Comparison of ENCODE assay signal across 9 mouse cellular contexts in genomic region chr10:80304458-80304857, GRCm38 (mm10). TPM values are rescaled to one million over a fixed set of nuclear protein-coding genes. Genes with fewer than 3 reads are reported as not detected.
A peak's percentile ranks its signal among the peaks of the same experiment; 100 is the strongest.
DNase-seq lines count a peak whose midpoint lies in the region; ATAC-seq and TF ChIP-seq lines count a peak whose summit lies in the region.
"Had no signal": no experiment of that assay in that cellular context is flagged by ENCODE, and none has a peak within 500 bp of the region (broad histone marks: within the 10 kb centered on the region; RNA-seq: fewer than 3 reads in every experiment).

No protein-coding gene starts in this region.

- H3K36me3 ChIP-seq in ES-Bruce4 (ENCODE audit: control insufficient read depth, insufficient read depth, low read length, poor library complexity, severe bottlenecking): no peaks in the 10 kb centered on the region
- no peaks in the 10 kb centered on the region for H3K36me3 ChIP-seq in MEL (ENCODE audit: control insufficient read depth in 1 of 2, insufficient read depth in 2 of 2, low read length in 2 of 2)
- H3K36me3 ChIP-seq in hindbrain, embryonic 10.5 days: peaks cover 71% of the 10 kb centered on the region
- H3K36me3 ChIP-seq in liver, postnatal 0 days (replicated peaks; ENCODE audit: insufficient read depth, low read length): no peaks in the 10 kb centered on the region

- no peak for TF ChIP-seq EP300 in ES-Bruce4 (IDR thresholded peaks at IDR 0.05; ENCODE audit: insufficient read depth, low read depth, low read length)
- no peak for TF ChIP-seq EP300 in MEL (IDR thresholded peaks at IDR 0.05; ENCODE audit: low read depth in 1 of 2, low read length in 2 of 2)
- no peak for TF ChIP-seq EP300 in liver, postnatal 0 days (IDR thresholded peaks at IDR 0.05; ENCODE audit: low read depth)

- DNase-seq in MEL (ENCODE audit: low read depth, low spot score): peak; percentile 68
- DNase-seq in hindbrain, embryonic 10.5 days (ENCODE audit: low spot score): no peak
- no peak for DNase-seq in liver, postnatal 0 days
- no peak for DNase-seq in T-cell, adult 2 months (ENCODE audit: low spot score)
- DNase-seq in left cerebral cortex, postnatal 10 days (ENCODE audit: extremely low spot score in 1 of 2, low spot score in 2 of 2): no peak
- DNase-seq in urinary bladder, postnatal 4 days (ENCODE audit: low spot score in 2 of 2): no peak
- no peak for DNase-seq in ovary, adult 18-20 months (ENCODE audit: low spot score)
- DNase-seq: right cerebral cortex, postnatal 4 days had no signal

- WGBS in hindbrain, embryonic 10.5 days: 26% methylated on average over 12 of the region's 12 CpGs
- 10% methylated on average over 12 of the region's 12 CpGs for WGBS in liver, postnatal 0 days (ENCODE audit: insufficient replicate concordance)

- peak overlapping the region; percentile 39 for H3K4me2 ChIP-seq in liver, postnatal 0 days (ENCODE audit: low read depth, low read length)

- peak overlapping the region; percentile 32 for H3K9ac ChIP-seq in ES-Bruce4 (ENCODE audit: low read depth, poor library complexity, severe bottlenecking)
- H3K9ac ChIP-seq in MEL (ENCODE audit: control insufficient read depth, low read depth, low read length, poor library complexity, severe bottlenecking): peak overlapping the region; percentile 40
- no peak overlapping the region; the same call in 1 of the 2 replicates for H3K9ac ChIP-seq in liver, postnatal 0 days (replicated peaks)

- no peaks in the 10 kb centered on the region for H3K79me2 ChIP-seq in MEL (ENCODE audit: control insufficient read depth, insufficient read depth, low read length, poor library complexity)

- TF ChIP-seq RAD21 in MEL (IDR thresholded peaks at IDR 0.05; ENCODE audit: low read depth, low read length): no peak

- intact Hi-C loops in left cerebral cortex, postnatal 10 days (cut with DNase I): no loop called here

- TF ChIP-seq POLR2A in ES-Bruce4 (IDR thresholded peaks at IDR 0.05; ENCODE audit: insufficient read depth, low read length) (no peak), MEL (IDR thresholded peaks at IDR 0.05; ENCODE audit: control insufficient read depth in 1 of 2, insufficient read depth in 1 of 2, low read depth in 1 of 2, low read length in 2 of 2, poor library complexity in 1 of 2) (no peak)

- no peak for TF ChIP-seq CTCF in ES-Bruce4 (IDR thresholded peaks at IDR 0.05; ENCODE audit: low read depth, low read length)
- no peak for TF ChIP-seq CTCF in MEL (IDR thresholded peaks at IDR 0.05 in 2 of 3, conservative IDR thresholded peaks at IDR 0.05 in 1 of 3; ENCODE audit: control insufficient read depth in 1 of 3, insufficient read depth in 1 of 3, low read depth in 2 of 3, low read length in 3 of 3, poor library complexity in 1 of 3, severe bottlenecking in 1 of 3)
- TF ChIP-seq CTCF in liver, postnatal 0 days (IDR thresholded peaks at IDR 0.05; ENCODE audit: low read depth): no peak

- no peaks in the 10 kb centered on the region for H3K9me3 ChIP-seq in ES-Bruce4 (replicated peaks; ENCODE audit: control insufficient read depth, insufficient read depth, low read length, poor library complexity, severe bottlenecking)
- H3K9me3 ChIP-seq in MEL (replicated peaks; ENCODE audit: insufficient read depth, low read length): no peaks in the 10 kb centered on the region
- H3K9me3 ChIP-seq in hindbrain, embryonic 10.5 days: no peaks in the 10 kb centered on the region
- H3K9me3 ChIP-seq in liver, postnatal 0 days (ENCODE audit: low read length): no peaks in the 10 kb centered on the region

- H3K27ac ChIP-seq in ES-Bruce4 (ENCODE audit: insufficient read depth, low read length) (no peak overlapping the region), MEL (ENCODE audit: control insufficient read depth, low read depth, low read length) (no peak overlapping the region)
- H3K27ac ChIP-seq in hindbrain, embryonic 10.5 days: no peak overlapping the region
- H3K27ac ChIP-seq in liver, postnatal 0 days (ENCODE audit: low read depth): no peak overlapping the region

- ATAC-seq in liver, postnatal 0 days: peak; percentile 11; the same call in 1 of the 2 replicates

- H3K27me3 ChIP-seq in ES-Bruce4 (ENCODE audit: control insufficient read depth, insufficient read depth, low read length, poor library complexity, severe bottlenecking): no peaks in the 10 kb centered on the region
- H3K27me3 ChIP-seq in MEL (ENCODE audit: control insufficient read depth in 1 of 2, insufficient read depth in 2 of 2, low read length in 2 of 2): no peaks in the 10 kb centered on the region
- peaks cover 85% of the 10 kb centered on the region for H3K27me3 ChIP-seq in hindbrain, embryonic 10.5 days (ENCODE audit: insufficient read depth, poor library complexity, severe bottlenecking)
- H3K27me3 ChIP-seq in liver, postnatal 0 days (ENCODE audit: insufficient read depth, low read length): peaks cover 56% of the 10 kb centered on the region

- H3K4me1 ChIP-seq in ES-Bruce4 (ENCODE audit: control insufficient read depth, insufficient read depth, low read length) (no peaks in the 10 kb centered on the region), MEL (ENCODE audit: control insufficient read depth in 1 of 2, insufficient read depth in 2 of 2, low read length in 2 of 2) (0 out of 4 replicates have a peak, but pooled peaks cover 0 to 2% of the 10 kb centered on the region in 2 experiments)
- H3K4me1 ChIP-seq in hindbrain, embryonic 10.5 days (replicated peaks): peaks cover 44% of the 10 kb centered on the region
- H3K4me1 ChIP-seq in liver, postnatal 0 days (ENCODE audit: insufficient read depth): peaks cover 10% of the 10 kb centered on the region; the same call in 1 of the 2 replicates

- H3K4me3 ChIP-seq in ES-Bruce4 (ENCODE audit: low read depth, low read length): peak overlapping the region; percentile 77
- H3K4me3 ChIP-seq in MEL (ENCODE audit: control insufficient read depth in 1 of 2, insufficient read depth in 1 of 2, low read depth in 2 of 2, low read length in 2 of 2): peak overlapping the region; percentile 55
- H3K4me3 ChIP-seq in hindbrain, embryonic 10.5 days: peak overlapping the region; percentile 29
- peak overlapping the region; percentile 12; the same call in 1 of the 2 replicates for H3K4me3 ChIP-seq in liver, postnatal 0 days (ENCODE audit: low read depth, low read length)

TF ChIP-seq in MEL, 35 proteins besides CTCF, POLR2A, EP300 and RAD21 (continues in another document):
- TF ChIP-seq JUND (IDR thresholded peaks at IDR 0.05; ENCODE audit: low read depth, low read length): no peak
- 0 out of 2 replicates have a peak, but pooled peaks have one; percentile 21 for TF ChIP-seq MXI1 (IDR thresholded peaks at IDR 0.05; ENCODE audit: low read depth, low read length)
- 0 out of 2 replicates have a peak, but pooled peaks have one; percentile 16 for TF ChIP-seq MAFK (IDR thresholded peaks at IDR 0.05; ENCODE audit: borderline replicate concordance, low read depth, low read length)

RNA-seq across cellular contexts. Expression of gene Apc2, which starts 8.7 kb away (rescaled TPM):
- polyA plus RNA-seq in ES-Bruce4 (2011; ENCODE audit: insufficient read depth, insufficient read length, low read depth, missing spikeins) (3.2 and 3.8 TPM in 2 replicates), MEL (2012; ENCODE audit: insufficient read depth in 1 of 2, insufficient read length in 2 of 2, low read depth in 1 of 2, low replicate concordance in 2 of 2, missing spikeins in 1 of 2) (1 to 10 TPM in 1 of 2 experiments, not detected in 1; 1.2 TPM)
- 0.39 and 0.58 TPM in 2 replicates for total RNA-seq in MEL (2012; rRNA removed)
- polyA plus RNA-seq in hindbrain, embryonic 10.5 days (2016; fragmentation: Nextera tagmentation; extraction: Ambion mirVana): 30.4 and 86.1 TPM in 2 replicates
- 0.05 and 0.20 TPM in 2 replicates for polyA plus RNA-seq in liver, postnatal 0 days (2015; fragmentation: Nextera tagmentation; extraction: Ambion mirVana)
- 100 to 1,000 TPM; 175 to 194 TPM for total RNA-seq in left cerebral cortex, postnatal 10 days (2021)

RNA-seq across cellular contexts. Expression of gene Rps15, which starts 12.2 kb away (rescaled TPM):
- 2,641 and 2,952 TPM in 2 replicates for polyA plus RNA-seq in ES-Bruce4 (2011; ENCODE audit: insufficient read depth, insufficient read length, low read depth, missing spikeins)
- 3,963 and 4,320 TPM in 2 replicates for total RNA-seq in MEL (2012; rRNA removed)
- polyA plus RNA-seq in MEL (2012; ENCODE audit: insufficient read depth in 1 of 2, insufficient read length in 2 of 2, low read depth in 1 of 2, low replicate concordance in 2 of 2, missing spikeins in 1 of 2): 1,000 to 10,000 TPM; 1,331 to 3,905 TPM
- polyA plus RNA-seq in hindbrain, embryonic 10.5 days (2016; fragmentation: Nextera tagmentation; extraction: Ambion mirVana): 971 and 1,039 TPM in 2 replicates
- 453 and 466 TPM in 2 replicates for polyA plus RNA-seq in liver, postnatal 0 days (2015; fragmentation: Nextera tagmentation; extraction: Ambion mirVana)
- total RNA-seq in left cerebral cortex, postnatal 10 days (2021): 100 to 1,000 TPM; 784 to 803 TPM

RNA-seq across cellular contexts. Expression of gene 2310011J03Rik, which starts 15.9 kb away (rescaled TPM):
- polyA plus RNA-seq in ES-Bruce4 (2011; ENCODE audit: insufficient read depth, insufficient read length, low read depth, missing spikeins) (11.6 and 13.2 TPM in 2 replicates), MEL (2012; ENCODE audit: insufficient read depth in 1 of 2, insufficient read length in 2 of 2, low read depth in 1 of 2, low replicate concordance in 2 of 2, missing spikeins in 1 of 2) (10 to 100 TPM in 1 of 2 experiments, not detected in 1; 65.7 TPM)
- 68.9 and 81.5 TPM in 2 replicates for total RNA-seq in MEL (2012; rRNA removed)
- polyA plus RNA-seq in hindbrain, embryonic 10.5 days (2016; fragmentation: Nextera tagmentation; extraction: Ambion mirVana): 55.6 and 60.9 TPM in 2 replicates
- polyA plus RNA-seq in liver, postnatal 0 days (2015; fragmentation: Nextera tagmentation; extraction: Ambion mirVana): 25.5 and 27.4 TPM in 2 replicates
- 10 to 100 TPM; 19.9 to 21.0 TPM for total RNA-seq in left cerebral cortex, postnatal 10 days (2021)

RNA-seq across cellular contexts. Expression of gene Pcsk4, which starts 24.8 kb away (rescaled TPM):
- polyA plus RNA-seq in ES-Bruce4 (2011; ENCODE audit: insufficient read depth, insufficient read length, low read depth, missing spikeins) (2.8 and 3.1 TPM in 2 replicates), MEL (2012; ENCODE audit: insufficient read depth in 1 of 2, insufficient read length in 2 of 2, low read depth in 1 of 2, low replicate concordance in 2 of 2, missing spikeins in 1 of 2) (10 to 100 TPM in 1 of 2 experiments, not detected in 1; 23.1 TPM)
- 6.1 and 6.5 TPM in 2 replicates for total RNA-seq in MEL (2012; rRNA removed)
- 3.3 and 3.9 TPM in 2 replicates for polyA plus RNA-seq in hindbrain, embryonic 10.5 days (2016; fragmentation: Nextera tagmentation; extraction: Ambion mirVana)
- polyA plus RNA-seq in liver, postnatal 0 days (2015; fragmentation: Nextera tagmentation; extraction: Ambion mirVana): 5.6 TPM in 2 replicates
- 1 to 10 TPM; 9.8 to 9.9 TPM for total RNA-seq in left cerebral cortex, postnatal 10 days (2021)

RNA-seq across cellular contexts. Expression of gene Reep6, which starts 25.3 kb away (rescaled TPM):
- polyA plus RNA-seq in ES-Bruce4 (2011; ENCODE audit: insufficient read depth, insufficient read length, low read depth, missing spikeins) (17.3 and 17.6 TPM in 2 replicates), MEL (2012; ENCODE audit: insufficient read depth in 1 of 2, insufficient read length in 2 of 2, low read depth in 1 of 2, low replicate concordance in 2 of 2, missing spikeins in 1 of 2) (10 to 100 TPM in 1 of 2 experiments, not detected in 1; 27.9 TPM)
- total RNA-seq in MEL (2012; rRNA removed): 3.1 and 3.2 TPM in 2 replicates
- 7.2 and 11.2 TPM in 2 replicates for polyA plus RNA-seq in hindbrain, embryonic 10.5 days (2016; fragmentation: Nextera tagmentation; extraction: Ambion mirVana)
- polyA plus RNA-seq in liver, postnatal 0 days (2015; fragmentation: Nextera tagmentation; extraction: Ambion mirVana): 167 and 174 TPM in 2 replicates
- total RNA-seq in left cerebral cortex, postnatal 10 days (2021): 10 to 100 TPM in 1 of 2 experiments, 1 to 10 TPM in 1; 9.3 to 10.1 TPM

Comparison
In these comparisons a context has a peak if more than half of its experiments do, and no peak if none do; other contexts are left out.
1. H3K4me3 ChIP-seq: peak in every context shown above with its lines; median percentile 77 in ES-Bruce4; 55 in MEL; 29 in hindbrain, embryonic 10.5 days; 12 in liver, postnatal 0 days.